Mouse (Mus musculus) retina, postnatal 1 day (tissue): ENCODE measurements around the gene Neurl2.

Experiments used
- DNase-seq: peaks from one replicate; pipeline ENCODE4 v3.0.0-alpha.2; 2012

The Neurl2 gene

DNA sequence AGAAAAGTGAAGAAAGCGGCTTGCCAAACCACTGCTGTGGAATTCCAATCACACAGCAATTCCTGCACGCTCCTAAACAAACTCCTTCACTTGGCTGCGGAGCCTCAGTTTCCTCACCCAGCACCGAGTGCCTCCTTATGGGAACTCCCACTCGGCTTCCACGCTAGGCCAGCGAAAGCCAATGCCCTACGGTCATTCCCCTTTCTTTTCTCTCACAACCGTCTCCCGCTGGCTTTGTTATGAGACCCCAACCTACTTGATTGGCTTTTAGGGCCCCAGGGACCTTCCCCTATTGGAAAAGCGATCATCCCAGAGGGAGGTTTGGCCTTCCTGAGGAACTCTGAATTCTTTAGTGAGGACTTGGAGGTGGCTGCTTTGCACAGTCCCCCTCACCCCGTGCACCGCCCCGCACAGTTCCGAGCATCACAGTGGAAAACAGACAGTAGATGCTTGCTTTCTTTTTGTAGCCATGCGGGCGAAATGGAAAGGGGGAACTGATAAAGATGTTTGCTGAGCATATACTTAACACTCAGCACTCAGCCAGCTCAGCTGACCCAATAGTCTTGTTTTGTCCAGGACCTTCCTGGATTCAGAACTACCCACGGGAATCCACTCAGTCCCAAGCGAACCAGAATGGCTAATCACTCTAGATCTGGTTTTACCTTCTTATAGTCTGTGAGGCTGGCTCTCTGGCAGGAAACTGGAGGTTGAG, 24.7 kb upstream of the Neurl2 start:
- DNase-seq: no peak

DNA sequence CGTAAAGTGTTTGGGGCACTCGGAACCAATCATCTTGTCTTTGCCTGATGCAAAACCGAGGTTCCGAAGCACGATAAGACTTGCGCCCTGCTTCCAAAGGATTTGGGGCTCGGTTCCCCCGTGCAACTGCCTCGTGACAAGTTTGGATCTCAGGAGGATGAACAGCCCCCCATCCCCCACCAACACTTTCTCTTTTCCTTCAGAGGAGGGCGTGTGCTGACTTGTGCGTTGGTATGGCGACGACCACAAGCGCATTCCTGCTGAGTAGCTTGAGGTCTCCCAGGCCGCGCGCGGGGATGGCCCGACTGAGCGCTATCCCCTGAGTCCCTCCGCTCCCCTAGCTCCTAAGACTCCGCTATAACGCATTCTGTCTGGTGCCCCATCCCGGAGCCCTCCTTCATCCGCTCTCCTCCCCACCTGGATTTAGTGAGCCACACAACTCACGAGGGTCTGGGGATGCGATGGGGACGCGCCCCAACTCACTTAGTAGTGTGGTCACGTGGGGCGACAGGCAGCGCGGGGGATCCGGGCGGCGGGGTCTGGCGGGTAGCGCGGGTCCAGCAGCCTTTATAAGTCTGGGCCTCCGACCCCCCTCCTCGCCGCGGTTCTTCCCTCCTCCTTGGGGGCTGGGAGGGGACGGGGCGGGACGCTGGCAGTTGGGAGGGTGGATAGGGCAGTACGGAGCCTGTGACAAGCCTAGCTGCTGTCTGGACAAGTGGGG, 24.0 kb upstream of the Neurl2 start, which contains the start of gene Pltp:
Gene Pltp (minus strand): TSS at position 611 of the 721 bp plus-strand sequence.
- DNase-seq: peak; percentile 73

DNA sequence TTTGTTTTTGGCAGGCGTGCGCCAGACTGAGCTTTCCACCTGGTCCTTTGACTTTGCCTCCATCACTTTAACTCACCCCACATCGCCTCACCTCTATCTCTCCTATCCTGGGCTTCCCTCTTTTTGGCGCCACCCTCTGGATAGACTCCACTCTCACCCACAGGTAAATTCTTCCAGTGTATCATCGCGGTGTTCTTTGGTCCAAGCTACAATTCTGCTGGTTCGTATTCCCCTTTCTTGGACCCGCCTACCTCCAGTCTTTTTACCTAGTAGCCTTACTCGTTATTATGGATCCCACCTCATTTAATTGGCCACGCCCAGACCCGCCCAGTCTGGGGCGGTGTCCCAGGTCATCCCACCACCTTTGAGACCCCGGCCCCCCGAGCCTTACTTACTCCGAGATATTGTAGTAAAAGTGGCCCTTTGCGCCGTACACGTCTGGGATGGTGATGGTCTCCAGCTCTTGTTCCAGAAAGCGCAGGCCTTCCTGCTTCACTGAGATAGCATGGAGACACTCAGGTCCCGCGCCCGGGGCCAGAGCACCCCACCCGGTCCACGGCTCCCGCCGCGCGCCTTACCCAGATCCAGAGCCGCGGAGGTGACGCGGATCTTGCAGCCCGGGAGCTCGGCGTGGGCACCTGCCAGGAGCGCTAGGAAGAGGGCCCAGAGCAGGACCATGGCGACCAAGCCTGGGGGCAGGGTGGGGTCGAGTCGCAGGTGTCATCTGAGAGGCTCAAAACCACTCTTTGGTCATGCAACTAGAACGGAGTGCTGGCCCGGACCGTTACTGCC, 23.2 kb upstream of the Neurl2 start:
- DNase-seq: no peak

DNA sequence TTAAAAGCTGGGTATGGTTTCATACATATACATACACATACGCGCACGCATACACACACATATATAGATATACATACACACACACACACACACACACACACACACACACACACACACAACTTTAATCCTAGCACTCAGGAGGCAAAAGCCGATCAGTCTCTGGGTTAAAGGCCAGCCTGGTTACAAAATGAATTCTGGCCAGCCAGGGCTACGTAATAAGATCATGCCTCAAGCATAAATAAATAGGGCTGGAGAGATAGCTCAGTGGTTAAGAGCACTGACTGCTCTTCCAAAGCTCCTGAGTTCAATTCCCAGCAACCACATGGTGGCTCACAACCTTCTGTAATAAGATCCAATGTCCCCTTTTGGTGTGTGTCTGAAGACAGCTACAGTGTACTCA, 22.3 kb upstream of the Neurl2 start:
- peak; percentile 55 for DNase-seq

DNA sequence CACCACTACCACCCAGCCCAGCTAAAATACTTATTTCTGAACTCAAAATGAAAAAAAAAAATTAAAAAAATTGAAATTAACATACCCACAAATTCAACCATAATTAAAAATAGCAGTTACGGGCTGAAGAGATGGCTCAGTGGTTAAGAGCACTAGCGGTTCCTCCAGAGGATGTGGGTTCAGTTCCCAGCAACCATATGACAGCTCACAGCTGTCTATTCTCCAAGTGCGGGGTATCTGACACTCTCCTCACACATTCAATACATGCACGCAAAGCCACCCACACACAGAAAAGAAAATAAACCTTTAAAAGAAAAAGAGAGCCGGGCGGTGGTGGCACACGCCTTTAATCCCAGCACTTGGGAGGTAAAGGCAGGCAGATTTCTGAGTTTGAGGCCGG, 16.8 kb upstream of the Neurl2 start:
- DNase-seq: no peak

DNA sequence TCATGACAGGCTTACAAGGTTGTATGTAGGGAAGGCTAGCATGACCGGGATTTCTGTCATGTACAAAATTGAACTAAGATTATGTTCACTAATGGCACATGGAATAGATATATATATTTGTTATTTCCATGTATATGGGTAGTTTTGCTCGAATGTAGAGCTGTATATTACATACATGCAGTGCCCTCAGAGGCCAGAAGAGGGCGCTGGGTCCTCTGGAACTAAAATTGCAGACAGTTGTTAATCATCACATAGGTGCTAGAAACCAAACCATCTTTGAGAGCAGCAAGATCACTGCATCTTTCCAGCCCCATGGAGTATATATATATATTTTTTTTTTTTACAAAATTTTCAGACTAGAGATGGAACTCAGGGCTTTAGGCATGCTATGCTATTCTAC, 12.5 kb upstream of the Neurl2 start:
- DNase-seq: no peak

DNA sequence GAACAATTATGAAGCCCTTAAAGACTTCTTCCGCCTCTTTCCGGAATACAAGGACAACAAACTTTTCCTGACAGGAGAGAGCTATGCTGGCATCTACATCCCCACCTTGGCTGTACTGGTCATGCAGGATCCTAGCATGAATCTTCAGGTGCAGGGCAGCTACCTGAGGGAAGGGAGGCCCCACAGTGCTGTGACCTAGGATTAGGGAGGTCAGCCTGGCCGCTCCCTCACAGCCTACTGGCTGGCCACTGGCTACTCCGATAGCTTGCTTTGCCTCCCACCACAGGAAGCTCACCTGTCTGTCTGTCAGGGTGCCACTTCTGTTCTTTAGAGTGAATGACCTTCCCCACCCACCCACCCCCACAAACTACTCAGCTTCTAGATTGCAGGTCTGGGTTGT, 1.9 kb upstream of the Neurl2 start:
- no peak for DNase-seq

DNA sequence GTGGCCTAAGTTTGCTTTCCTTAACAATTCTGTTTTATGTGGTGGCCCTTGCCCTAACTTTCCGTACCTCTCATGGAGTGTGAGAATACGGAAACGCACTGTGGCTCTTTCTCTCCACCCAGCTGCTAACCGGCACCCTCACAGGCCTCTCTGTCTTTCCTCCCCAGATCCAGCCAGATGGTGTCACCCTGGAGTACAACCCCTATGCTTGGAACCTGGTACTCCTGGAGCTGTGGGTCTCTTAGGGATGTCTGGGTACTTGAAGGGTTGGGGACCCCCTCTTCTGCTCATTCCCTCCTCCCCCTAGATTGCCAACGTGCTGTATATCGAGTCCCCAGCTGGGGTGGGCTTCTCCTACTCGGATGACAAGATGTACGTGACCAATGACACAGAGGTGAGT, 1.3 kb upstream of the Neurl2 start:
- DNase-seq: no peak

DNA sequence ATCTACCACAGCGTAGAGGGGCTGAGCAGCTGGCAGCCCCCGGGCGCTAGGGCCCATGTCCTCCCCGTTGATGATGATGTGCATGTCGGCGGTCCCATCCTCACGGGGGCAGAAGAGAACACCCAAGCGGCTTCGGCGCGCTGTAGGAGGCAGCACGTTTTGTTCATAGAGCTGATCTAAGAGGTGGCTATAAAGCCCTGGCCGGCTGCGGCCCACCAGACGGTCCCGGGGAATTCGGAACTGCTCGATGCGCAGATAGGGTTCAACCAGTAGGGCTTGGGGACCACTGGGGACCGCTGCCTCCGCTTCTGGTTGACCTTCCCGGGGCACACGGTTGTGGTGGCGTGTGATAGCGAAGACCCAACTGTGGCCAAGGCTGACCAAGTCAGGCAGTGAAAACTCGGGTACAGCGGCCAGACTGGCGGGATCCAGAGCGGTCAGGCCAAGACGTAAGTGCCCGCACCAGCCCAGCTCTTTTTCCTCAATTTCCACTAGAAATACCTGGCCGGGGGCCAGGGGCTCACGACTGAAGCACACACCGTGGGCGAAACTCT, 431 bp downstream of the Neurl2 start, which contains the start of gene Ctsa:
Gene Ctsa (plus strand): TSS at position 126 of the 554 bp plus-strand sequence.
- DNase-seq: peak; percentile 89

DNA sequence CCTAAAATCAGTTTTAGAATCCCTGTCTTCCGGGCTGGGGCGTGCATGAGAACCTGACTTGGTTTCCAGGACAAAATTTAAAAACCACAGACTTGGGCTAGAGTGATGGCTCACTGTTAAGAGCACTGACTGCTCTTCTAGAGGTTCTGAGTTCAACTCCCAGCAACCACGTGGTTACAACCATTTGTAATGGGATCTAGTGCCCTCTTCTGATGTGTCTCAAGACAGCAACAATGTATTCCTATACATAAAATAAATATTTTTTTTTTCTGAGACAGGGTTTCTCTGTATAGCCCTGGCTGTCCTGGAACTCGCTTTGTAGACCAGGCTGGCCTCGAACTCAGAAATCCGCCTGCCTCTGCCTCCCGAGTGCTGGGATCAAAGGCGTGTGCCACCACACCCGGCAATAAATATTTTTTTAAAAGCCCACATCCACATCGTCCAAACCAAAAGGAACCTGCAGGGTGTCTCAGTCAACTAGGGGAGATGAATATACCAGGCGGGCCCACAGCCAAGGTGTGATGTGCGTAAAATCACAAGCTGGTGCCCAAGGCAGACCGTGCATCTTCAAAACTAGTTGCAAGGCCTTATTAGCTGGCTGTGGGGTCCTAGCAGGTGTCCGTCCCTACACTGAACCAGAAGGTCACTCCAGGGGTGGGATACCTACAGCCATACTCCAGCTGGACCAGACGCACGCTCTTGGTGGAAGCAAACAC, 1.1 kb downstream of the Neurl2 start:
- no peak for DNase-seq

DNA sequence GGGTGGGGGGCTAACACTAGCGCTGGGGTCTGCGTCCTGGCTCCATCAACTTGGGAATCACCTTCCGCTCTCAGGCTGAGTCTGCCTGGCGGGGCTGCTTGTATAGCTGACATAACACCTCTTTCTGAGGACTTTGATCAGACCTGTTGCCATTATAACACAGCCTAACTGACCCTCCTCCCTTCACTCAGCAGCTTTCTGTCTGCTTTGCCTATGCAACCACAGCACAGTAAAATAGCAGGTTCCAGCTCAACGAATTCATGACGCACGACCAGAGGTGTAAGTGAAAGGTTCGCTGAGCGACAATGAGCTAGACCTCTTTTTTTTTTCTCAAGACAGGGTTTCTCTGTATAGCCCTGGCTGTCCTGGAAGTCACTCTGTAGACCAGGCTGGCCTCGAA, 2.2 kb downstream of the Neurl2 start:
- DNase-seq: no peak

DNA sequence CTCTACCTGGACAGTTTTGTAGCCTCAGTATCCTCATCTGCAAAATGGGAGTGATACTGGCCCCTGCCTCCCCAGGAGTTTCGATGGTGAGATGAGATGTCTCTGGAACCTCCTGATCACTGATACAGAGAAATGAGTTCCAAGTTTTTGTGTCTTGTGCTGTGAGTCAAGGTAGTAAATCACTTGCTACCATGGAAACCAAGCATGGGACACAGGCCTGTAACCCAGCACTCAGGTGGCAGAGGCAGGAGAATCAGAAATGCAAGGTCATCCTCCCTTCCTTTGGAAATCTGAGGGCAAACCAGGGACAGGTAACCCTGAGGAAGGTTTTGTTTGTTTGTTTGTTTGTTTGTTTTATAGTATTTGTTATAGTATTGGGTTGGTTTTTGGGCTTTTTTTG, 4.2 kb downstream of the Neurl2 start:
- no peak for DNase-seq

DNA sequence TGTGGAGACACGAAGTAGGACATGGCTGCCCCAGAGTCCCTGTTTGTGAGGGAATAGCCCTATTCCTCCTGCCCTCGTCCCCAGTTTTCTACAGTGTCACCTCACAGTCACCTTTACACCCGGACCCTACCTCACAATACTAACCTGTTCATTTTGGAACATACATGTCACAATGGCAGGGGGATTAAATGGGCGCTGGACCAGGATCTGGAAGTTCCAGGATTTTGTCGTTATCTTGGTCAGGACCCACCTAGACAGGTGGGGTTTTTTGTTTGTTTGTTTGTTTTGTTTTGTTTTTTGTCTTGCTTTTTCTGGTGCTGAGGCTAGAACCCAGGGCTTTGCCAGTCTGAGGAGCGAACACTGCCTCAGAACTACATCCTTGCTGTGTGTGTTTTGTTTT, 4.8 kb downstream of the Neurl2 start, which contains the start of gene Spata25:
Gene Spata25 (minus strand): TSS at position 101 of the 400 bp plus-strand sequence.
- DNase-seq: no peak

DNA sequence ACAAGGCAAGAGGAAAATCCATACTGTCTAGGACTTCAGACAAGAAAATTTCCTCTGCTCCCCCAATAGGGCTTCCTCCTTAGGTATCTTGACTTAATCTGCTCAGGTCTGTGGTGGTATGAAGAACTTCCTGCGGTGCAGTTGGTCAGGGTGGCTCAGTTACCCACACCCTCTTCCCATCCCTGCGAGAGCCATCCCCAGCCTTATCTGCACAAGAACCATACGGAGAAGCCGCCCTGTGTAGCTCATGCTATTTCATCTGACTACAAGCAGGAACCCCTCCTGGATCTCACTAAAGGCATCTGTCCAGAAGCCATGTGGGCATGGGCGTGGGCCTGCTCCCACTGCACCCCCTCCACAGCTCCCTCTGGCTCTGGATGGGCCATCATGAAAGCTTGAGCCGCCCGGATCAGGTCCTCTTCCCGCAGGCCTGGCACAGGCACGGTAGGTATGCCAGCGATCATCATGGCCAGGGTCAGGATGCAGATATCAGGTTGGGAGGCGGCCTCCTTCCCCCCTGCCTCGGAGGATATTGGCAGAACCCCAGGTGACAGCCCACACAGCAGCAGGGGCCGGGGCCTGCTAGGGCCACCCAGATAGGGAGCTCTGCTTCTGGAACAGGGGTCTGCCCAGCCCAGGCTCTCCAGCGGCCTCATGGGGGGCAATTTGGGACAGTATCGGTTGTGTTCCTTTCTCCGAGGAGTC, 6.0 kb downstream of the Neurl2 start:
- DNase-seq: no peak

DNA sequence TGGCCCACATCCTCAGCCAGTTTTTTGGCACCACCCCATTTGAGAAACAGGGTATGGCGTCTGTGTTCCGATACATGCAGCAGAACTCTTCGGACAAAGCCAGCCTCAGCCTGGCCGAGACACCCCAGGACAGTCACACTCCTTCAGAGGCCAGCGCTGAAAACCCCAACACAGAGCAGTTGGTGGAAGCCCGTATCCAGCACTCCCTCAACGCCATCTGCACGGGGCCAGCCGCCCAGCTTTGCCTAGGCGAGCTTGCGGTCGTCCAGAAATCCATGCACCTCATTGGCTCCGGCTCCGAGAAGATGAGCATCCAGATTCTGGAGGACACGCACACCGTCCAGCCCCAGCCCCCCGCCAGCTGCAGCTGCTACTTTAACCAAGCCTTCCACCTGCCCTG, 7.7 kb downstream of the Neurl2 start:
- DNase-seq: no peak

DNA sequence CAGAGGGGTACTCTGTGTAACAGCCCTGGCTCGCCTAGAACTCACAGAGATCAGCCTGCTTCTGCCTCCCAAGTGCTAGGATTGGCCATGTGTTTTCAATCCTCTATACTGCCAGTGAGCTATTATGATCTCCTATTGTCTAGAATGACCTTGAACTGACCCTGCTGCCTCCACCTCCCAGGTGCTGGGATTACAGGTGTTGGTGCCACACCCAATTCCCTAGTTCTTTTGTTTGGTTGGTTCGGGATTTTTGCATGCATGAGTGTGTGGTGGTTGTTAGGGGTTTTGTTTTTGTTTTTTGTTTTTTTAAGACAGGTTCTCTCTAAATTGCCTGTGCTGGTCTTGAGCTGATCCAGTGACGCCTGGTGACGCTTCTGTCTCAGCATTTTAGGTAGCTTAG, 9.3 kb downstream of the Neurl2 start:
- DNase-seq: no peak

DNA sequence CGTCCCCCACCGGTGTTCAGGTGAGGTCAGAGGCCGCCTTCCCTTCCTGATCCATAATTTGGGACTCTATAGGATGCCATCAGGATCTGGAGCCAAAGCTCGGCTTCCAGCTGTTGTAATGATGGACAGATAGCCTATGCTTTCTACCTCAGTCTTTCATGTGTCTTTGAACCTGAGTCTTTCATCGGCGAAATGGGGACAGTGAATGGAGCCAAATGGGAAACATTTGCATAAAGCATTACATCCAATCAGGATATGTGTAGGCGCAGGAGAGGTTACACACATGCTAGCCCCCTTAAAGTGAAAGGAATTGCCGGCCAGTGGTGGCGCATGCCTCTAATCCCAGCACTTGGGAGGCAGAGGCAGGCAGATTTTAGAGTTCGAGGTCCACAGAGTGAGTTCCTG, 10.1 kb downstream of the Neurl2 start:
- peak; percentile 64 for DNase-seq

DNA sequence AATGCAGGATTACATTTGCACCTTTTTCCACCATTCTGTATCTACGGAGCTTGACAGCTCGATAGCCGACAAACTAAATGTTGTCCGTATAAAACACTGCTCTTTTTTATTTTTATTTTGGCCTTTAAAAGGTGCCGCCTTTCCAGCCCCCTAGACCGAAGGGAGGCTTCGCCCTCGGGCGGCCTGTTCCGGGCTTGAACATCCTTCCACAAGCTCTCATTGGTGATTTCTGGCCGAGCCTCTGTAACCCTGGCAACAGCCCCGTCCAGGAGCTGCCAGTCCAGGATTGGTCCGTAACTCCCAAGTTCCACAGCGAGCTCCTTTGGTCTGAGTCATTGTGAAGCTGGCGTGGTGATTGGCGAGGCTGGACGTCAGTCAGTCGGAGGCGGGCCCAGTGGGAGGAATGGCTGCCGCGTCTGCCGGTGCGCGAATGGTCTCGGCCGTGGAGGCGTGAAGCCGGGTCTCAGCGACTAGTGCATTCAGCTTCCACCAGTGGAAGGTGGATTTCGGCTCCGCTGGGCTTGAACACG, 10.6 kb downstream of the Neurl2 start, which contains the start of gene Zswim1:
Gene Zswim1 (plus strand): TSS at position 51 of the 530 bp plus-strand sequence.
- peak; percentile 99 for DNase-seq

DNA sequence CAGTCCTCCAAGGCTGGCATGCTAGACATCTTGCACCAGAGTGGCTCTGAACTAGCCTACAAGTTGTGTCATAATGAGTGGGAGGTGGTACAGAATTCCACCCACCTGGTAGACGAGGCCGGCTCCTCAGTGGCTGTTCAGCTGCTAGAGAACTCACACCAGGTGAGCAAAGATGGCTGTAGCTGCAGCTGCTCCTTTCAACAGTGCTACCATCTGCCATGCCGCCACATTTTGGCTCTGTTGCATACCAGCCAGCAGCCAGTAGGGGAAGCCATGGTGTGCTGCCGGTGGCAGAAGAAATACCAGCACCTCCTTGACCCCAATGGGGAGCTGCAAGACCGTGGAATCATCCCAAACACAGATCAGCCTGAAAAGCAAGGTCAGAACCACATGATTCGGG, 12.2 kb downstream of the Neurl2 start:
- DNase-seq: no peak

DNA sequence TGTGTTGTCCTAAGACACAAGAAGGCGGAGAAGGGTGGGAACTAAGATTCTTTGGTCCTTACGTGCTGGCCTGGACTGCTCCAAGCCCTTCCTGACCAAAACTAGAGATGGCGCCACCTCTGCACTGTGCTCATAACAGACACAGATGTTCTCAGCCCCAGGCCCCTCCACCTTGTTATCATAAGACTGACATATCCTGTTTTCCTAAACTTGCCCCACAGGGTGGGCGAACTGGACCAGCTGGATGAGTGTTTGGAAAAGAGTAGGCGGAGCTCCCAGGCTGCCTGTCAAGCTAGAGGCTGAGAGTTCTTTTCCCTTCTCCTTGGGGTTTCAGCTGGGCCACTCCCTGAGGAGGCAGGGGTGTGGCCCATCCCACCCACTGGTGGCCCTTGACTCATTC, 15.6 kb downstream of the Neurl2 start:
- no peak for DNase-seq

DNA sequence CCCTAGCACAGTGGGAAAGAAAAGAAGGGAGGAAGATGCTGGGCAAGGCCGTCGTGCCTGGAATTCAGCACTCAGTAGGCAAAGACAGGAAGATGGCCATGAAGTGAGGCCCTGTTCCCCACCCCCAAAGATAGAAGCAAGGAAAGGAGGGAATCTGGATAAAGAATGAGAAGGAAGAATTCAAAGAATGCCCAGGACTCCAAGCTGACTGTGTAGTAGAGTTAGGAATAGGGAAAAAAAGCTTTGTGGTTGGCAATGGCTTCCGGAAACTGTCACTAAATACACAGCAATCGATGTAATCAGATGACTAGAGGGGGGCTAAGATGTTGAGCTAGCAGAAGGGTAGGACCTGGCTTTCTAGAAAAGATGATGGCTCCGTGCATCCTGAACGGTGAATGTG, 16.1 kb downstream of the Neurl2 start:
- DNase-seq: no peak

DNA sequence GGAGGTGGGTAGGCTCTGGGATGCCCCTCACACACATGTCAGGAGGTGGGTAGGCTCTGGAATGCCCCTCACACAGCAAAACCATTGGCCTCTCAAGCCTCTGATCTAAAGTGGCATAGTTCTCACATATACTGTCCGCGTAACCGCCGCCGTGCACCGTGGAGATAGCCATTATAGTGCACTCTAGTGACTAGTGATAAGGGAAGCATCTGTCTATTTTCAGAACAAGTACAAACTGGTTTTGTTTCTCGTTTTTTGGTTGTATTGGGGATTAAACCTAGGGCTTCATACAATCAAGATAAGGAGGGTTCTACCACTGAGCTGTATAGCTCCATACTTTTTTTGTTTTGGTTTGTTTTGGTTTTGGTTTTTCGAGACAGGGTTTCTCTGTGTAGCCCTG, 17.4 kb downstream of the Neurl2 start:
- DNase-seq: no peak
